Mouse (Mus musculus) hindbrain, postnatal 0 days (tissue): ENCODE measurements at regions not wholly inside any gene's neighbourhood (a gene's known extent, or its start where the extent isn't known, plus 50 kb on each side); places are given as distances from the start of the nearest gene placed in this dataset.

Source experiments
- ATAC-seq: fragments of 200-750 bp; cut with Nextera tagmentation; 2 replicates; pipeline ENCODE4 v1.8.0; 2017; ENCODE audit warnings: mild to moderate bottlenecking, moderate TSS enrichment, moderate library complexity
- DNase-seq: peaks from one replicate; pipeline ENCODE4 v3.0.0-alpha.2; 2015; ENCODE audit warnings: low spot score
- H3K27ac ChIP-seq: fragments of 300-500 bp; sonication (generic); 2 replicates; pipeline ENCODE4 v1.5.1; 2014; ENCODE audit warnings: mild to moderate bottlenecking
- H3K27me3 ChIP-seq: fragments of 300-500 bp; sonication (generic); 2 replicates; pipeline ENCODE4 v1.6.1; 2014; ENCODE audit warnings: low read length, mixed read lengths; ENCODE audit not compliant: insufficient read depth
- H3K36me3 ChIP-seq: fragments of 300-500 bp; sonication (generic); 2 replicates; pipeline ENCODE4 v1.6.1; 2014; ENCODE audit warnings: low read length, mixed read lengths; ENCODE audit not compliant: insufficient read depth
- H3K4me1 ChIP-seq: fragments of 300-500 bp; sonication (generic); 2 replicates; pipeline ENCODE4 v1.6.1; 2014; ENCODE audit warnings: antibody characterized with exemption, low read length, mixed read lengths; ENCODE audit not compliant: insufficient read depth
- H3K4me2 ChIP-seq: fragments of 300-500 bp; sonication (generic); 2 replicates; pipeline ENCODE4 v1.6.1; 2014; ENCODE audit warnings: low read depth, mild to moderate bottlenecking, low read length, moderate library complexity, mixed read lengths
- H3K4me3 ChIP-seq: fragments of 300-500 bp; sonication (generic); 2 replicates; pipeline ENCODE4 v1.5.1; 2014; ENCODE audit warnings: low read length
- H3K9ac ChIP-seq: fragments of 300-500 bp; sonication (generic); replicated peaks from 2 replicates; pipeline ENCODE4 v1.6.1; 2014; ENCODE audit warnings: mild to moderate bottlenecking, low read length, moderate library complexity, mixed read lengths
- H3K9me3 ChIP-seq: fragments of 300-500 bp; sonication (generic); 2 replicates; pipeline ENCODE4 v1.6.1; 2016; ENCODE audit warnings: low read length, mixed read lengths
- CTCF ChIP-seq: IDR thresholded peaks from 2 replicates; pipeline ENCODE4 v1.5.1; 2016; ENCODE audit warnings: antibody characterized with exemption, control low read depth, low read depth
- WGBS: fragments of 180-500 bp; shearing (Covaris S2); extraction: QIAGEN DNeasy Blood & Tissue Kit; methylation state at CpG from one replicate; pipeline ENCODE4 v1.1.7; 2014; 5-methylcytosine and 5-hydroxymethylcytosine counted together

GRCm38 (mm10) chr12:92509494-92509893, 660.5 kb upstream of the Sel1l start:
- H3K4me2 ChIP-seq, result no peak overlapping the region
- H3K27me3 ChIP-seq, result no peaks in the 10 kb centered on the region
- DNase-seq (no peak), ATAC-seq (no peak)
- no peak overlapping the region for H3K27ac ChIP-seq
- TF ChIP-seq CTCF, result no peak
- H3K9me3 ChIP-seq, result no peaks in the 10 kb centered on the region
- no peaks in the 10 kb centered on the region for H3K36me3 ChIP-seq
- H3K4me3 ChIP-seq, result no peak overlapping the region
- WGBS, result 84% methylated on average over 7 of the region's 7 CpGs
- no peak overlapping the region for H3K9ac ChIP-seq
- H3K4me1 ChIP-seq, result no peaks in the 10 kb centered on the region

- Histone ChIP-seq H3K36me3 (no peaks in the 10 kb centered on the region), H3K4me1 (no peaks in the 10 kb centered on the region), H3K4me3 (no peak overlapping the region), H3K9me3 (no peaks in the 10 kb centered on the region), H3K9ac (no peak overlapping the region), H3K27ac (no peak overlapping the region), H3K4me2 (no peak overlapping the region), H3K27me3 (no peaks in the 10 kb centered on the region)
- DNase-seq (peak; percentile 5), ATAC-seq (no peak)
- 78% methylated on average over 5 of the region's 5 CpGs for WGBS
- TF ChIP-seq CTCF, result no peak
Observed at GRCm38 (mm10) chr12:92508796-92509489, 660.0 kb upstream of the Sel1l start.

DNA sequence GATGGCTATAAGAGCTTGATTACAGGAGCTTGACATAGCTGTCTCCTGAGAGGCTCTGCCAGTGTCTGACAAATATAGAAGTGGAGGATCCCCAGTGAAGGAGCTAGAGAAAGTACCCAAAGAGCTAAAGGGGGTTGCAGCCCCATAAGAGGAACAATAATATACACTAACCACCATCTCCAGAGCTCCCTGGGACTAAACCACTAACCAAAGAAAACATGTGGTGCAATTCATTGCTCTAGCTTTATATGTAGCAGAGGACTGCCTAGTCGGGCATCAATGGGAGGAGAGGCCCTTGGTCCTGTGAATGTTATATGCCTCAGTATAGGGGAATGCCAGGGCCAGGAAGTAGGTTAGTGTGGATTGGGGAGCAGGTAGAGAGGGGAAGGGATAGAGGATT, 635.0 kb upstream of the Sel1l start:
- DNase-seq (no peak), ATAC-seq (no peak)
- Histone ChIP-seq H3K27ac (no peak overlapping the region), H3K9ac (no peak overlapping the region), H3K36me3 (no peaks in the 10 kb centered on the region), H3K4me2 (no peak overlapping the region), H3K9me3 (no peaks in the 10 kb centered on the region), H3K27me3 (no peaks in the 10 kb centered on the region), H3K4me3 (no peak overlapping the region), H3K4me1 (no peaks in the 10 kb centered on the region)
- TF ChIP-seq CTCF, result no peak
- 88% methylated on average over 1 of the region's 1 CpGs for WGBS

GRCm38 (mm10) chr12:92474293-92475062, 625.5 kb upstream of the Sel1l start:
- no peak for DNase-seq

DNA sequence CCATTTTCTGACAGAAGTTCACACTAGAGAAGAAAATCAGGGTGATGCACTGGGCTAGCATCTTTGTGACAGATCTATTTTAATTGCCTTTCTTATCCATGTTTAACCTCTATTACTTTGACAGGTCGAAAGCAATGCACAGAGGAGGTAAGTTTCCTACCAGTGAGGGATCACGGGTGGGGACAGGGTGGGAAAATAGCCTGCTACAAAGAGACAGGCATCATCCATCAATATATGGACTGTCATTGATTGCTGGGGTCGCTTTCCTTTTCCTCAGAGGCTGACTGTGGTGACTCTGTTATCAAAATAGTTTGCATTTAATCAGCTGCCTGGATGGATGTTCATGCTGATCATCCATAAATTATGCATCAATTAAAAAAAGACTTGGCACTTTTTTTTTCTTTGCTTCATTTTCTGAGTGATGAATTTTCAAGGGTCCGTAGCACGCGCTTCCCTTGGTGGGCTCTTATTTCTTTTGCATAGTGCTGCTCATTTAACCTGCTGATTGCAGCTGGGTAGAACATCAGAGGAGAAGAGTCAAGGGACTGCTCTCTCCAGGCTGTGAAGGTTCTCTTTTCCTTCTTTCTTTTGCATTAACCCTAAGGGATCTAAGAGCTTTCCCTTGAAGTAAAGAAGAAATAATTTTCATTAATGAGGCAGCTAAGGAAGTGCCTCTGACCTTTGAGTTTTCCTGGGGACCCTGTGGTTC, 602.3 kb upstream of the Sel1l start:
- no peak overlapping the region for H3K4me2 ChIP-seq
- WGBS, result 55% methylated on average over 6 of the region's 6 CpGs
- no peaks in the 10 kb centered on the region for H3K27me3 ChIP-seq
- H3K27ac ChIP-seq, result no peak overlapping the region
- H3K4me3 ChIP-seq, result no peak overlapping the region
- H3K9ac ChIP-seq, result no peak overlapping the region
- H3K36me3 ChIP-seq, result no peaks in the 10 kb centered on the region
- H3K4me1 ChIP-seq, result no peaks in the 10 kb centered on the region
- DNase-seq (no peak), ATAC-seq (no peak)
- no peak for TF ChIP-seq CTCF
- no peaks in the 10 kb centered on the region for H3K9me3 ChIP-seq

More at GRCm38 (mm10) chr12:92474293-92475062, 625.5 kb upstream of the Sel1l start:
- Histone ChIP-seq H3K9me3 (no peaks in the 10 kb centered on the region), H3K27me3 (no peaks in the 10 kb centered on the region), H3K36me3 (no peaks in the 10 kb centered on the region), H3K27ac (no peak overlapping the region), H3K4me1 (no peaks in the 10 kb centered on the region), H3K4me2 (no peak overlapping the region), H3K4me3 (no peak overlapping the region), H3K9ac (no peak overlapping the region)
- no peak for TF ChIP-seq CTCF
- ATAC-seq, result no peak
- 54% methylated on average over 4 of the region's 4 CpGs for WGBS

DNA sequence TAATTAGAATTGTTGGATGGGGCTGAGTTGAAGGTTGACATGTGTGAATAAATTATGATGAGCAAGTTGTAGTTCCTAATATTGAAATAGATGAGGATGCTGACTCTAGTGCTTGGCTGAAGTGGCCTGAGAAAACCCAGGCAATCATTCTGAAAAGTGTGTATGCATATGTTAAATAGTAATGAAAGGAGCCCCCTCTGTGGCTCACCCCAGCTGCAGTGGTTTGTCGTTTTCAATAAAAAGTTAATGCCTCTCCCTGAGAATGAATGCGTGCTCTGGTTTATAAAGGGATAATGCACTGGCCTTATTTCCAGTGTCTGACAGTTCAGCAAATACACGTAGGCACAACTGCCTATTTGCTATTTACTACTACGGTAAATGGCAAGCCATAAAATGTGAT, 569.5 kb upstream of the Sel1l start:
- H3K27ac ChIP-seq, result no peak overlapping the region
- no peaks in the 10 kb centered on the region for H3K36me3 ChIP-seq
- DNase-seq (peak; percentile 1), ATAC-seq (no peak)
- H3K9me3 ChIP-seq, result no peaks in the 10 kb centered on the region
- H3K4me3 ChIP-seq, result no peak overlapping the region
- no peak for TF ChIP-seq CTCF
- H3K4me1 ChIP-seq, result no peaks in the 10 kb centered on the region
- no peak overlapping the region for H3K9ac ChIP-seq
- no peak overlapping the region for H3K4me2 ChIP-seq
- 57% methylated on average over 4 of the region's 4 CpGs for WGBS
- no peaks in the 10 kb centered on the region for H3K27me3 ChIP-seq
